Mouse (Mus musculus): Measurements from ENCODE around the gene Kti12. TPM values are rescaled to one million over a fixed set of nuclear protein-coding genes. Genes with fewer than 3 reads are reported as not detected.
A peak's percentile ranks its signal among the peaks of the same experiment; 100 is the strongest.

The Kti12 gene
- total and polyA plus RNA-seq, 3 experiments, result 65.3 to 90.5 TPM; not detected in 1

- TF ChIP-seq MAFK (IDR thresholded peaks at IDR 0.05; ENCODE audit: borderline replicate concordance, low read depth, low read length) (no peak), RAD21 (IDR thresholded peaks at IDR 0.05; ENCODE audit: low read depth, low read length) (peak; percentile 64)
These were observed 49.3 kb upstream of the Kti12 start (continued) for GRCm38 (mm10) chr4:108798083-108798830.

GRCm38 (mm10) chr4:108803535-108803934 lies 44.0 kb upstream of the Kti12 start:
- no peak overlapping the region for H3K9ac ChIP-seq (ENCODE audit: control insufficient read depth, low read depth, low read length, poor library complexity, severe bottlenecking)
- no peaks in the 10 kb centered on the region for H3K79me2 ChIP-seq (ENCODE audit: control insufficient read depth, insufficient read depth, low read length, poor library complexity)
- H3K9me3 ChIP-seq (replicated peaks; ENCODE audit: insufficient read depth, low read length), result no peaks in the 10 kb centered on the region
- H3K36me3 ChIP-seq (ENCODE audit: control insufficient read depth in 1 of 2, insufficient read depth in 2 of 2, low read length in 2 of 2), result no peaks in the 10 kb centered on the region
- no peak overlapping the region for H3K4me3 ChIP-seq (ENCODE audit: control insufficient read depth in 1 of 2, insufficient read depth in 1 of 2, low read depth in 2 of 2, low read length in 2 of 2)
- DNase-seq (ENCODE audit: low read depth, low spot score), result no peak
- peaks cover 13 to 28% of the 10 kb centered on the region in 2 experiments for H3K27me3 ChIP-seq (ENCODE audit: control insufficient read depth in 1 of 2, insufficient read depth in 2 of 2, low read length in 2 of 2)
- no peak for TF ChIP-seq ZMIZ1 (IDR thresholded peaks at IDR 0.05; ENCODE audit: low read depth, low read length)
- H3K27ac ChIP-seq (ENCODE audit: control insufficient read depth, low read depth, low read length), result no peak overlapping the region
- H3K4me1 ChIP-seq (ENCODE audit: control insufficient read depth in 1 of 2, insufficient read depth in 2 of 2, low read length in 2 of 2), result no peaks in the 10 kb centered on the region

GRCm38 (mm10) chr4:108811142-108811541 lies 36.4 kb upstream of the Kti12 start:
- H3K36me3 ChIP-seq (ENCODE audit: control insufficient read depth in 1 of 2, insufficient read depth in 2 of 2, low read length in 2 of 2), result no peaks in the 10 kb centered on the region; a peak in 1 of 4 replicates
- TF ChIP-seq ELF1 (IDR thresholded peaks at IDR 0.05; ENCODE audit: low read depth, low read length) (no peak), USF1 (IDR thresholded peaks at IDR 0.05; ENCODE audit: low read depth, low read length) (no peak), GABPA (IDR thresholded peaks at IDR 0.05; ENCODE audit: low read depth, low read length) (no peak), SMC3 (IDR thresholded peaks at IDR 0.05; ENCODE audit: low read depth, low read length) (no peak), ZNF384 (IDR thresholded peaks at IDR 0.05; ENCODE audit: low read depth, low read length) (no peak), POLR2A (IDR thresholded peaks at IDR 0.05; ENCODE audit: control insufficient read depth in 1 of 2, insufficient read depth in 1 of 2, low read depth in 1 of 2, low read length in 2 of 2, poor library complexity in 1 of 2) (no peak), EP300 (IDR thresholded peaks at IDR 0.05; ENCODE audit: low read depth in 1 of 2, low read length in 2 of 2) (no peak), MYC (IDR thresholded peaks at IDR 0.05; ENCODE audit: low read depth, low read length) (no peak), UBTF (IDR thresholded peaks at IDR 0.05; ENCODE audit: borderline replicate concordance, insufficient read depth, low read depth, low read length) (no peak), MYB (IDR thresholded peaks at IDR 0.05; ENCODE audit: low read depth, low read length) (no peak), NELFE (IDR thresholded peaks at IDR 0.05; ENCODE audit: low read depth, low read length) (no peak), BHLHE40 (IDR thresholded peaks at IDR 0.05; ENCODE audit: borderline replicate concordance, low read depth, low read length) (no peak), MAZ (IDR thresholded peaks at IDR 0.05; ENCODE audit: low read depth, low read length) (no peak)
- H3K79me2 ChIP-seq (ENCODE audit: control insufficient read depth, insufficient read depth, low read length, poor library complexity), result no peaks in the 10 kb centered on the region
- no peaks in the 10 kb centered on the region for H3K4me1 ChIP-seq (ENCODE audit: control insufficient read depth in 1 of 2, insufficient read depth in 2 of 2, low read length in 2 of 2)
- H3K27ac ChIP-seq (ENCODE audit: control insufficient read depth, low read depth, low read length), result no peak overlapping the region
- H3K9ac ChIP-seq (ENCODE audit: control insufficient read depth, low read depth, low read length, poor library complexity, severe bottlenecking), result no peak overlapping the region
- no peak overlapping the region for H3K4me3 ChIP-seq (ENCODE audit: control insufficient read depth in 1 of 2, insufficient read depth in 1 of 2, low read depth in 2 of 2, low read length in 2 of 2)
- no peak for DNase-seq (ENCODE audit: low read depth, low spot score)
- H3K9me3 ChIP-seq (replicated peaks; ENCODE audit: insufficient read depth, low read length), result no peaks in the 10 kb centered on the region
- H3K27me3 ChIP-seq (ENCODE audit: control insufficient read depth in 1 of 2, insufficient read depth in 2 of 2, low read length in 2 of 2), result no peaks in the 10 kb centered on the region; a peak in 1 of 4 replicates

Measured in MEL (cell line).